Mouse (Mus musculus): Measurements from ENCODE around the gene Tmem132d.

- TF ChIP-seq CTCF (IDR thresholded peaks at IDR 0.05; ENCODE audit: low read depth) (no peak), EP300 (IDR thresholded peaks at IDR 0.05; ENCODE audit: low read depth) (no peak)
Measured at GRCm38 (mm10) chr5:128330351-128330750, 102.5 kb downstream of the Tmem132d start.
